Mouse (Mus musculus) retina, adult 2 months (tissue): ENCODE data around the gene Pcbp1.

ENCODE experiments used
- DNase-seq: peaks from one replicate; pipeline ENCODE4 v3.0.0-alpha.2; 2012; ENCODE audit warnings: low read depth, low spot score

Pcbp1 gene

GRCm38 (mm10) chr6:86523755-86524434, 2.2 kb downstream of the Pcbp1 start:
- DNase-seq: no peak

- DNase-seq: no peak
Measured at GRCm38 (mm10) chr6:86523242-86523754, 2.8 kb downstream of the Pcbp1 start.

GRCm38 (mm10) chr6:86522001-86522911, 3.9 kb downstream of the Pcbp1 start:
- DNase-seq: no peak

- DNase-seq: no peak
Measured at GRCm38 (mm10) chr6:86519767-86520345, 6.3 kb downstream of the Pcbp1 start.

GRCm38 (mm10) chr6:86516021-86516420, 10.1 kb downstream of the Pcbp1 start:
- DNase-seq: no peak

GRCm38 (mm10) chr6:86513296-86513695, 12.8 kb downstream of the Pcbp1 start:
- no peak for DNase-seq

GRCm38 (mm10) chr6:86510979-86511378, 15.1 kb downstream of the Pcbp1 start:
- no peak for DNase-seq

GRCm38 (mm10) chr6:86509866-86510200, 16.3 kb downstream of the Pcbp1 start:
- no peak for DNase-seq

- DNase-seq: no peak
Measured at GRCm38 (mm10) chr6:86509194-86509865, 16.8 kb downstream of the Pcbp1 start.

- no peak for DNase-seq
Measured at GRCm38 (mm10) chr6:86508736-86509135, 17.4 kb downstream of the Pcbp1 start.

- no peak for DNase-seq
Measured at GRCm38 (mm10) chr6:86507116-86507515, 19.0 kb downstream of the Pcbp1 start.

- DNase-seq: no peak
Measured at GRCm38 (mm10) chr6:86506309-86506708, 19.8 kb downstream of the Pcbp1 start.

- DNase-seq: no peak
Measured at GRCm38 (mm10) chr6:86505671-86506070, 20.4 kb downstream of the Pcbp1 start.

GRCm38 (mm10) chr6:86503513-86503912, 22.6 kb downstream of the Pcbp1 start:
- no peak for DNase-seq

- no peak for DNase-seq
Measured at GRCm38 (mm10) chr6:86499571-86500109, 26.5 kb downstream of the Pcbp1 start.

- DNase-seq: no peak
Measured at GRCm38 (mm10) chr6:86497942-86498732, 28.0 kb downstream of the Pcbp1 start.

GRCm38 (mm10) chr6:86497071-86497815, 28.9 kb downstream of the Pcbp1 start:
- DNase-seq: no peak

GRCm38 (mm10) chr6:86496585-86496984, 29.5 kb downstream of the Pcbp1 start:
- no peak for DNase-seq

GRCm38 (mm10) chr6:86496127-86496526, 30.0 kb downstream of the Pcbp1 start:
- DNase-seq: no peak

- no peak for DNase-seq
Measured at GRCm38 (mm10) chr6:86495661-86496060, 30.5 kb downstream of the Pcbp1 start.
